Mouse (Mus musculus) liver, adult 2 months (tissue): ENCODE data around the gene Borcs6.

Experiments used
- CTCF ChIP-seq: fragments of 200-500 bp; IDR thresholded peaks from 2 replicates; pipeline ENCODE4 v1.5.1; 2011; ENCODE audit warnings: low read depth, low read length, control low read depth
- POLR2A ChIP-seq: fragments of 200-500 bp; IDR thresholded peaks from 2 replicates; pipeline ENCODE4 v1.6.1; 2011; ENCODE audit warnings: low read length, control low read depth; ENCODE audit not compliant: insufficient read depth; ENCODE audit errors: extremely low read depth

DNA sequence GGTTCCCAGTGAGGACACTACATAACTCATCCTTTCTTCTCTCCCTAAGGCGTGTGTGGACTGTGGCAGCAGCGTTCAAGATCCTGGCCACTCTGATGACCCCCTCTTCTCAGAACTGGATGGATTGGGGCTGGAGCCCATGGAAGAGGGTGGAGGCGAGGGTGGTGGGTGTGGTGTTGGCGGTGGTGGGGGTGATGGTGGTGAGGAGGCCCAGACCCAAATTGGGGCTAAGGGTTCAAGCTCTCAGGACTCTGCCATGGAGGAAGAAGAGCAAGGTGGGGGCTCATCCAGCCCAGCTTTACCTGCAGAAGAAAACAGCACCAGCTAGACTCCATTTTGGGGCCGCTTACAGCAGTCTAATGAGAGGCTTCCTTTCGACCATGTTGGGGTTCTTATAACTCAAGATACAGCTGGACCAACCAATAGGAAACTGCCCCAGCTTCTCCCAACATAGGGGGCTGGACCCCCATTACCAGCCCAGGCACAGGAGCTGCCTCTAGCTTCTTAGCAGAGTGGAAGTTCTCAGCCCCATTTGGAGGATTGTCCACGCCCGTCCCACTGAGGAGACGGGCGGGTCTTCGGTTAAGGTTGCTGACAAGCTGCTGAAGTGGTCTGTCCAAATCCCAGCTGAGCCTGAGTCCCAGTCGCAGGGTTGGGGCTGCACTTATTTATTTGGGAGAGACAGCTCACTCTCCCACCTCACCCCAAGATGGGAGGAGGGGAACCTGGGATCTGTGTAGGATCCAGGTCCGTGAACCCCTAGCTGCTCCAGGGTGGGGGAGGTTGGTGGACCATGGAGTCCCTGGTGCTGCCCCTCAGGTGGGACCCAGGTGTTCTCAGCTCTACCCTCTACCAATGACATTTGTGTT, 49.7 kb downstream of the Borcs6 start:
- TF ChIP-seq CTCF, result no peak
- TF ChIP-seq POLR2A, result no peak
